ENCODE assay signal across 8 mouse cellular contexts in the genomic region with DNA sequence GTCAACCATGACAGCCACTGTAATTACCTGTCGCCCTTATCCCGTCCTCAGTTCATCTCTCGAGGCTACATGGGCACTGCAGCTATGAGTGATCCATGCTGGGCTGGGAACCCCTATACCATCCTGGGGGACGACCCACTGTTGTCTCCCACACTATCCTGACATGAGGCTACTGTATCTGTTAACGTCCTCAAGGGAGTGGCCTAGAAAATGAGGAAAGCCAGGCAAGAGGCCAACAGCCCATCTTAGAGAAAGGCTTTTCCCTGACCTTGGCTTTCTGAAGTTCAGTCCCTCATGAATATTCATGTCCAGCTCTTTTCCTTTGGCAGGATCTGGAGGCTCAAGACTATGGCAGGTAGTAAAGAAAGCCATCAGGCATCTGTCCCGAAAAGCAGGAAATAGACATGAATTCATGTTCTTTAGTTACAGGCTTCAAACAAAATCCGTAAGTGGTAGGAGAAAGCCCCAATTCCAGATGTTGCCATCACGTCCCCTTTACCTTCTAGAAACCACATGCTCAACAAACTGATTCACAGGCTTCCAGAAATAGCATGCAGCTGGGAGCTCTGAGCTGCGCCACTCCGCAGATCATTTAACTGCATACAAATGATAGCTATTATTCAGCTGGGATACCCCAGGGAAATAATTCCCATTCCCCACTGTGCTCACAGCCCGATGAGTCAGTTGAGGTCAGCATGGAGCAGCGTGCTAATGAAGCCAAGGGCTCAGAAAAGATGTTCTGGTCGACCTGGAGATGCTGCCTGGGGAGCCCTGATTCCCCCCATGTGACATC.
DNase-seq lines count a peak whose midpoint lies in the region; ATAC-seq lines count a peak whose summit lies in the region.

No protein-coding gene starts in this region.

- H3K4me3 ChIP-seq in embryonic facial prominence, embryonic 13.5 days: no peak overlapping the region
- H3K4me3 ChIP-seq in hindbrain, embryonic 16.5 days (ENCODE audit: low read length): no peak overlapping the region
- no peak overlapping the region for H3K4me3 ChIP-seq in midbrain, embryonic 16.5 days (ENCODE audit: low read depth, low read length)

- H3K36me3 ChIP-seq in embryonic facial prominence, embryonic 13.5 days: no peaks in the 10 kb centered on the region
- H3K36me3 ChIP-seq in hindbrain, embryonic 16.5 days (ENCODE audit: control insufficient read depth, insufficient read depth, low read length): no peaks in the 10 kb centered on the region
- H3K36me3 ChIP-seq in midbrain, embryonic 16.5 days (ENCODE audit: control insufficient read depth, insufficient read depth, low read length): no peaks in the 10 kb centered on the region

- WGBS in embryonic facial prominence, embryonic 13.5 days: 23% methylated on average over 13 of the region's 13 CpGs
- WGBS in hindbrain, embryonic 16.5 days: 18% methylated on average over 13 of the region's 13 CpGs
- WGBS in midbrain, embryonic 16.5 days: 23% methylated on average over 13 of the region's 13 CpGs

- peak overlapping the region; percentile 51; the same call in 1 of the 2 replicates for H3K27ac ChIP-seq in embryonic facial prominence, embryonic 13.5 days
- peak overlapping the region; percentile 21; the same call in 1 of the 2 replicates for H3K27ac ChIP-seq in hindbrain, embryonic 16.5 days (ENCODE audit: low read depth, low read length)
- H3K27ac ChIP-seq in midbrain, embryonic 16.5 days (ENCODE audit: low read length): peak overlapping the region; percentile 43

- H3K9ac ChIP-seq in embryonic facial prominence, embryonic 13.5 days: no peak overlapping the region
- no peak overlapping the region for H3K9ac ChIP-seq in hindbrain, embryonic 16.5 days (ENCODE audit: low read depth, low read length)
- H3K9ac ChIP-seq in midbrain, embryonic 16.5 days (ENCODE audit: low read depth, low read length): no peak overlapping the region

- 0 out of 2 replicates have a peak, but pooled peaks cover 3% of the 10 kb centered on the region for H3K27me3 ChIP-seq in embryonic facial prominence, embryonic 13.5 days
- H3K27me3 ChIP-seq in hindbrain, embryonic 16.5 days (replicated peaks; ENCODE audit: control insufficient read depth, insufficient read depth, low read length): no peaks in the 10 kb centered on the region
- H3K27me3 ChIP-seq in midbrain, embryonic 16.5 days (ENCODE audit: control insufficient read depth, insufficient read depth, low read depth, low read length): no peaks in the 10 kb centered on the region

- peak; percentile 25 for DNase-seq in kidney, adult 11 months
- DNase-seq in kidney, adult 18-20 months: no peak
- no peak for DNase-seq in lung, postnatal 36 days
- DNase-seq in cerebellum, postnatal 14 days: no peak
- DNase-seq in spleen, adult 12 weeks (ENCODE audit: low spot score): no peak

- peak overlapping the region; percentile 11; the same call in 1 of the 2 replicates for H3K4me2 ChIP-seq in embryonic facial prominence, embryonic 13.5 days
- no peak overlapping the region for H3K4me2 ChIP-seq in hindbrain, embryonic 16.5 days (ENCODE audit: low read length)
- no peak overlapping the region for H3K4me2 ChIP-seq in midbrain, embryonic 16.5 days (ENCODE audit: low read length)

- H3K4me1 ChIP-seq in embryonic facial prominence, embryonic 13.5 days: peaks cover 53% of the 10 kb centered on the region
- H3K4me1 ChIP-seq in hindbrain, embryonic 16.5 days (ENCODE audit: control insufficient read depth, insufficient read depth, low read depth, low read length): peaks cover 37% of the 10 kb centered on the region
- peaks cover 47% of the 10 kb centered on the region for H3K4me1 ChIP-seq in midbrain, embryonic 16.5 days (ENCODE audit: control insufficient read depth, insufficient read depth, low read length)

- ATAC-seq in embryonic facial prominence, embryonic 13.5 days (ENCODE audit: insufficient number of reproducible peaks, insufficient read depth, low FRiP score, low TSS enrichment, low read depth): no peak; the same call in 1 of the 2 replicates
- ATAC-seq in hindbrain, embryonic 16.5 days: peak; percentile 79
- peak; percentile 54 for ATAC-seq in midbrain, embryonic 16.5 days

- H3K9me3 ChIP-seq in embryonic facial prominence, embryonic 13.5 days: no peaks in the 10 kb centered on the region
- H3K9me3 ChIP-seq in hindbrain, embryonic 16.5 days (ENCODE audit: control insufficient read depth, low read length): no peaks in the 10 kb centered on the region; the same call in 1 of the 2 replicates
- H3K9me3 ChIP-seq in midbrain, embryonic 16.5 days (replicated peaks; ENCODE audit: control insufficient read depth, low read length, poor library complexity, severe bottlenecking): no peaks in the 10 kb centered on the region
